Mouse (Mus musculus): ENCODE data around the gene Dnah17. TPM values are rescaled to one million over a fixed set of nuclear protein-coding genes. Genes with fewer than 3 reads are reported as not detected.

Gene Dnah17
- under 1 TPM; 0.12 TPM for total RNA-seq (2021)

GRCm38 (mm10) chr11:118130534-118130933, at the start of gene Dnah17:
Gene Dnah17 (minus strand): TSS chr11:118130634.
- no peak for DNase-seq
- intact Hi-C loops (cut with DNase I) = no loop called here

- no peak for DNase-seq
- intact Hi-C loops (cut with DNase I) = no loop called here
Observed at GRCm38 (mm10) chr11:118180199-118180598, 49.8 kb upstream of the Dnah17 start.

- intact Hi-C loops (cut with DNase I) = no loop called here
- no peak for DNase-seq
Observed at GRCm38 (mm10) chr11:118178236-118178635, 47.8 kb upstream of the Dnah17 start.

- peak; percentile 78 to 85 for DNase-seq
Observed at GRCm38 (mm10) chr11:118174752-118175151, 44.3 kb upstream of the Dnah17 start.

GRCm38 (mm10) chr11:118172768-118173167, 42.3 kb upstream of the Dnah17 start:
- intact Hi-C loops (cut with DNase I) = no loop called here
- DNase-seq = no peak

More at GRCm38 (mm10) chr11:118174752-118175151, 44.3 kb upstream of the Dnah17 start:
- intact Hi-C loops (cut with DNase I) = no loop called here

- DNase-seq = peak; percentile 62 to 69
- intact Hi-C loops (cut with DNase I) = no loop called here
Observed at GRCm38 (mm10) chr11:118170333-118170732, 39.9 kb upstream of the Dnah17 start.

GRCm38 (mm10) chr11:118168714-118169113, 38.3 kb upstream of the Dnah17 start:
- intact Hi-C loops (cut with DNase I) = no loop called here
- no peak for DNase-seq

GRCm38 (mm10) chr11:118166626-118167025, 36.2 kb upstream of the Dnah17 start:
- intact Hi-C loops (cut with DNase I) = no loop called here
- DNase-seq = no peak

GRCm38 (mm10) chr11:118165681-118166080, 35.2 kb upstream of the Dnah17 start:
- intact Hi-C loops (cut with DNase I) = no loop called here
- no peak for DNase-seq

GRCm38 (mm10) chr11:118164566-118164965, 34.1 kb upstream of the Dnah17 start:
- intact Hi-C loops (cut with DNase I) = no loop called here
- no peak for DNase-seq

GRCm38 (mm10) chr11:118162245-118162644, 31.8 kb upstream of the Dnah17 start:
- intact Hi-C loops (cut with DNase I) = no loop called here
- DNase-seq = no peak

- intact Hi-C loops (cut with DNase I) = no loop called here
- DNase-seq = no peak
Observed at GRCm38 (mm10) chr11:118161240-118161639, 30.8 kb upstream of the Dnah17 start.

- intact Hi-C loops (cut with DNase I) = no loop called here
- peak; percentile 63 to 64 for DNase-seq
Observed at GRCm38 (mm10) chr11:118160763-118161162, 30.3 kb upstream of the Dnah17 start.

GRCm38 (mm10) chr11:118158753-118159152, 28.3 kb upstream of the Dnah17 start:
- DNase-seq = no peak
- intact Hi-C loops (cut with DNase I) = no loop called here

- intact Hi-C loops (cut with DNase I) = no loop called here
Observed at GRCm38 (mm10) chr11:118156480-118157060, 26.1 kb upstream of the Dnah17 start.

GRCm38 (mm10) chr11:118152964-118153363, 22.5 kb upstream of the Dnah17 start:
- intact Hi-C loops (cut with DNase I) = no loop called here
- peak in 1 of 2 experiments; percentile 31 for DNase-seq

More at GRCm38 (mm10) chr11:118156480-118157060, 26.1 kb upstream of the Dnah17 start:
- DNase-seq = no peak

- peak in 1 of 2 experiments; percentile 37 for DNase-seq
- intact Hi-C loops (cut with DNase I) = no loop called here
Observed at GRCm38 (mm10) chr11:118151423-118152180, 21.2 kb upstream of the Dnah17 start.

GRCm38 (mm10) chr11:118150115-118150701, 19.8 kb upstream of the Dnah17 start:
- intact Hi-C loops (cut with DNase I) = no loop called here
- peak; percentile 29 to 51 for DNase-seq

GRCm38 (mm10) chr11:118147877-118148637, 17.6 kb upstream of the Dnah17 start:
- no peak for DNase-seq
- intact Hi-C loops (cut with DNase I) = no loop called here

GRCm38 (mm10) chr11:118146446-118146845, 16.0 kb upstream of the Dnah17 start:
- DNase-seq = no peak
- intact Hi-C loops (cut with DNase I) = no loop called here

- DNase-seq = peak; percentile 70 to 76
- intact Hi-C loops (cut with DNase I) = no loop called here
Observed at GRCm38 (mm10) chr11:118145771-118146351, 15.4 kb upstream of the Dnah17 start.
